Mouse (Mus musculus): ENCODE results near the gene Snap25. TPM values are rescaled to one million over a fixed set of nuclear protein-coding genes. Genes with fewer than 3 reads are reported as not detected.

Gene Snap25
- polyA plus RNA-seq (2015; fragmentation: Nextera tagmentation; extraction: Ambion mirVana), result 134 and 169 TPM in 2 replicates

GRCm38 (mm10) chr2:136713299-136713758 lies at the start of gene Snap25:
Snap25 (plus strand) TSS chr2:136713453.
- Histone ChIP-seq H3K4me2 (ENCODE audit: low read length) (peak within 1 kb of the TSS; percentile 63), H3K27me3 (replicated peaks; ENCODE audit: control insufficient read depth, insufficient read depth, low read length) (no peaks in the 10 kb centered on the region), H3K9me3 (ENCODE audit: control insufficient read depth, low read length) (no peaks in the 10 kb centered on the region), H3K4me1 (replicated peaks; ENCODE audit: control insufficient read depth, insufficient read depth, low read length) (peaks cover 13% of the 10 kb centered on the region; the same call in 1 of the 2 replicates), H3K4me3 (replicated peaks; ENCODE audit: low read length) (peak within 1 kb of the TSS; percentile 79), H3K9ac (replicated peaks; ENCODE audit: low read depth, low read length) (peak within 1 kb of the TSS; percentile 77), H3K27ac (ENCODE audit: low read length) (peak within 1 kb of the TSS; percentile 95), H3K36me3 (ENCODE audit: control insufficient read depth, insufficient read depth) (no peaks in the 10 kb centered on the region)
- peak; percentile 87 for ATAC-seq
- 0% methylated on average over 20 of the region's 20 CpGs for WGBS

- Histone ChIP-seq H3K27ac (ENCODE audit: low read length) (no peak overlapping the region), H3K27me3 (replicated peaks; ENCODE audit: control insufficient read depth, insufficient read depth, low read length) (no peaks in the 10 kb centered on the region), H3K9ac (replicated peaks; ENCODE audit: low read depth, low read length) (no peak overlapping the region), H3K4me1 (replicated peaks; ENCODE audit: control insufficient read depth, insufficient read depth, low read length) (peaks cover 8% of the 10 kb centered on the region), H3K36me3 (ENCODE audit: control insufficient read depth, insufficient read depth) (no peaks in the 10 kb centered on the region), H3K4me3 (replicated peaks; ENCODE audit: low read length) (no peak overlapping the region), H3K9me3 (ENCODE audit: control insufficient read depth, low read length) (no peaks in the 10 kb centered on the region), H3K4me2 (ENCODE audit: low read length) (no peak overlapping the region)
- no peak for ATAC-seq
- 55% methylated on average over 1 of the region's 1 CpGs for WGBS
Measured at GRCm38 (mm10) chr2:136666951-136667350, 46.3 kb upstream of the Snap25 start.

GRCm38 (mm10) chr2:136669183-136669582 lies 44.1 kb upstream of the Snap25 start:
- peak overlapping the region; percentile 24; the same call in 1 of the 2 replicates for H3K27ac ChIP-seq (ENCODE audit: low read length)
- H3K9me3 ChIP-seq (ENCODE audit: control insufficient read depth, low read length), result no peaks in the 10 kb centered on the region
- 73% methylated on average over 3 of the region's 3 CpGs for WGBS
- no peak overlapping the region for H3K4me3 ChIP-seq (replicated peaks; ENCODE audit: low read length)
- peaks cover 8% of the 10 kb centered on the region for H3K4me1 ChIP-seq (replicated peaks; ENCODE audit: control insufficient read depth, insufficient read depth, low read length)
- no peaks in the 10 kb centered on the region for H3K27me3 ChIP-seq (replicated peaks; ENCODE audit: control insufficient read depth, insufficient read depth, low read length)
- H3K4me2 ChIP-seq (ENCODE audit: low read length), result no peak overlapping the region
- ATAC-seq, result no peak
- H3K9ac ChIP-seq (replicated peaks; ENCODE audit: low read depth, low read length), result no peak overlapping the region
- no peaks in the 10 kb centered on the region for H3K36me3 ChIP-seq (ENCODE audit: control insufficient read depth, insufficient read depth)

DNA sequence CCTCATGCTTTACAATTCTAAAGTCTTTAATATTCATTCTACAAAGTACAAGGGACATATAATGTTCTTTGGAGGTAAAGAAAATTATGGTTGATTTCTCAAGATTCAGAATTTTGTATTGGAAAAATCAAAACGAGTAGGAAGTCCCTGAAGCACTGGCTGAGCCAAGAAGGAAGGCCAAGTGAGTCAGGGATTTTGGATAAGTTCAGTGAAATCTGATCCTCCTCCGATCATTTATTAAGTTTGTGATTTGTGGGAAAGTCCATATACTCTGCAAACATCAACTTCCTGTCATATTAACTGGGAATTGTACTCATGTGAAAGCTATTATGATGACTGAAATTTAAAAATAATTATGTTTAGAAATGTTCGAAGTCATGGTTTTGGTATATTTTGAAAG lies 43.6 kb upstream of the Snap25 start:
- H3K27me3 ChIP-seq (replicated peaks; ENCODE audit: control insufficient read depth, insufficient read depth, low read length), result no peaks in the 10 kb centered on the region
- H3K9me3 ChIP-seq (ENCODE audit: control insufficient read depth, low read length), result no peaks in the 10 kb centered on the region
- H3K4me2 ChIP-seq (ENCODE audit: low read length), result no peak overlapping the region
- H3K9ac ChIP-seq (replicated peaks; ENCODE audit: low read depth, low read length), result no peak overlapping the region
- peaks cover 11% of the 10 kb centered on the region for H3K4me1 ChIP-seq (replicated peaks; ENCODE audit: control insufficient read depth, insufficient read depth, low read length)
- H3K4me3 ChIP-seq (replicated peaks; ENCODE audit: low read length), result no peak overlapping the region
- no peaks in the 10 kb centered on the region for H3K36me3 ChIP-seq (ENCODE audit: control insufficient read depth, insufficient read depth)
- ATAC-seq, result no peak
- no peak overlapping the region for H3K27ac ChIP-seq (ENCODE audit: low read length)
- 78% methylated on average over 3 of the region's 3 CpGs for WGBS

DNA sequence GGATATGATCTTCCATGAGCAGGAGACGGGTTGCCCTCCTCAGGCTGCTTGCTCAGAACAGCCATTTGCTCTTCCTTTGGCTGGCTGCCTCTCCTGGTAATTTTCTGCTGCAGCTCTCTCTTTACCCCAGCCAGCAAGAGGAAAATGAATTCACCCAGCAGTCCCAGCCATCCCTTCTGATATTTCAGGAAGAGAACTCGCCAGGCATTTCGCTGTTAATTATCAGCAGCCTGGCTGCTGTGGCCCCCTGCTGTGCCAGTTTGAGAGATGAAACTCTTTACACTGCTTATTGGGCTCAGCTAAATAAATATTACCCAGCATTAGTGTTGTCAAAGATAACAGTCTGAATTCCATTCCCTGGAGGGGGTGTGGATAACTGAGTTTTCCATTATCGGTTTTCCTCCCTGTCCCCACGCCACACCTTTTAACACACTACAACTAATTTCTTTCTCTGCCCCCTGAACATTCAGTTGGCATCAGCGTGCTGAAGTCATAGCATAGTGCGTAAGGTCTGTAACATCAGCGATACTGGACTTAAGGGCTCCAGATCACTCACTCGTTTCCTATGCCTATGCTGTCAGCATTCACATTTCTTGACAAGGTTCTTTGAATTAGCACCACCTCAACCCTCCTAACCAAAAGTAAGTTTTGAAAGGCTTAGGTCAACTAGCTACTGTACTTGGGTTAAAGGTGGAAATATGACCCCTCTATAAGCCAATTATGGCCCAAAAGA lies 42.5 kb upstream of the Snap25 start:
- Histone ChIP-seq H3K4me1 (replicated peaks; ENCODE audit: control insufficient read depth, insufficient read depth, low read length) (peaks cover 11% of the 10 kb centered on the region), H3K36me3 (ENCODE audit: control insufficient read depth, insufficient read depth) (no peaks in the 10 kb centered on the region), H3K9me3 (ENCODE audit: control insufficient read depth, low read length) (no peaks in the 10 kb centered on the region), H3K4me3 (replicated peaks; ENCODE audit: low read length) (no peak overlapping the region), H3K9ac (replicated peaks; ENCODE audit: low read depth, low read length) (no peak overlapping the region), H3K4me2 (ENCODE audit: low read length) (no peak overlapping the region; the same call in 1 of the 2 replicates), H3K27me3 (replicated peaks; ENCODE audit: control insufficient read depth, insufficient read depth, low read length) (no peaks in the 10 kb centered on the region), H3K27ac (ENCODE audit: low read length) (peak overlapping the region; percentile 71)
- peak; percentile 86 for ATAC-seq
- WGBS, result 30% methylated on average over 9 of the region's 9 CpGs

DNA sequence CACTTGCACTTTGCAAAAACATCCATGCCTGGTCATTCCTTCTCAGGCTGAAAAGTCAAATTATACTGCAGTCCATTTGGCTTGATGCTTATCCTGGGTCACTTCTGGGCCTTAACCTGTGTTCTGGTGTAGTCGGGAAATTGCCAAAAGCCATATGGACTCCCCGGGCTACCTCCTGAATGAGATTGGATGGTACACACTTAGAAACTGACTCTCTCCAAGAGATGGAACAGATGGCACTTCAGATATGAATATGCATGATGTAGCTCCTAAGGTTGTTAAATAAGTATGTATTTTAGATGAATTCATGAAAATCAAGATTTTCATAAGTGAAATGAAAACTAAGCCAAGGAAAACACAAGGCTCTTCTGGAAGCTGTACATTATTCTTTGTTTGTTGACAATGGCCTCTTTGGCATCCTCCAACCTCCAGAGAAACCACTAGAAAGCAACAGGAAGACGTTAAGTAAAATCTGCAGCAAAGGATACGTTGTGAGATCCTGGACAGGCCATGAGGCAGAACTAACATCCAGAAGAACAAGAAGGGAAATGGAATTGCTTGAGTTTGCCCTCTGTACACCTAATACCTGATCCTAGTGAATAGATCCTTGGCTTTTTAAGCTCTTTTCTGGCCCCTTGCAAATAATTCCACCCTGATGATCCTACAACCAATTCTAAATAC lies 39.0 kb upstream of the Snap25 start:
- Histone ChIP-seq H3K4me3 (replicated peaks; ENCODE audit: low read length) (no peak overlapping the region), H3K4me1 (replicated peaks; ENCODE audit: control insufficient read depth, insufficient read depth, low read length) (peaks cover 20% of the 10 kb centered on the region), H3K27ac (ENCODE audit: low read length) (peak overlapping the region; percentile 75), H3K9me3 (ENCODE audit: control insufficient read depth, low read length) (no peaks in the 10 kb centered on the region), H3K9ac (replicated peaks; ENCODE audit: low read depth, low read length) (no peak overlapping the region), H3K27me3 (replicated peaks; ENCODE audit: control insufficient read depth, insufficient read depth, low read length) (no peaks in the 10 kb centered on the region), H3K4me2 (ENCODE audit: low read length) (no peak overlapping the region), H3K36me3 (ENCODE audit: control insufficient read depth, insufficient read depth) (no peaks in the 10 kb centered on the region)
- ATAC-seq, result peak; percentile 48; the same call in 1 of the 2 replicates
- WGBS, result 53% methylated on average over 4 of the region's 4 CpGs

DNA sequence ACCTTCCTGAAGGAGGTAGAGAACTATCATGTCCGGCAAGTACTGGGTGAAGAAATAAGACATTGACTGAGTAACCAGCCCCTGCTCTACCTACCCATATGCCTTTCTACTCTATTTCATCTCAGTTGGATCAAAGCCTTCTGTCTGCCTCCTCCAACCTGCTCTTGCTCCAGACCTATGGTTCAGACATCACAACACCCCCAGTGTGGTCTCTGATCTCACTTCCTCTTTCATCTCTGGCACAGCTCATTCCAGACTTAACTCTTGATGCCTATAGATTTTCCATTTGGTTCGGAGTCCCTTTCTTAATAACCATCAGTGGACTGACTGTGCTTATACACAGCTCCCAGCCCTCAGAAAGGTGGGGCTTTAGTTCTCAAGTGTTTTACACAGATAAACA lies 37.1 kb upstream of the Snap25 start:
- no peak overlapping the region for H3K9ac ChIP-seq (replicated peaks; ENCODE audit: low read depth, low read length)
- no peaks in the 10 kb centered on the region for H3K9me3 ChIP-seq (ENCODE audit: control insufficient read depth, low read length)
- no peak overlapping the region for H3K4me2 ChIP-seq (ENCODE audit: low read length)
- 86% methylated on average over 2 of the region's 2 CpGs for WGBS
- peaks cover 24% of the 10 kb centered on the region for H3K4me1 ChIP-seq (replicated peaks; ENCODE audit: control insufficient read depth, insufficient read depth, low read length)
- no peaks in the 10 kb centered on the region for H3K36me3 ChIP-seq (ENCODE audit: control insufficient read depth, insufficient read depth)
- no peak for ATAC-seq
- no peak overlapping the region for H3K4me3 ChIP-seq (replicated peaks; ENCODE audit: low read length)
- no peak overlapping the region for H3K27ac ChIP-seq (ENCODE audit: low read length)
- H3K27me3 ChIP-seq (replicated peaks; ENCODE audit: control insufficient read depth, insufficient read depth, low read length), result no peaks in the 10 kb centered on the region

DNA sequence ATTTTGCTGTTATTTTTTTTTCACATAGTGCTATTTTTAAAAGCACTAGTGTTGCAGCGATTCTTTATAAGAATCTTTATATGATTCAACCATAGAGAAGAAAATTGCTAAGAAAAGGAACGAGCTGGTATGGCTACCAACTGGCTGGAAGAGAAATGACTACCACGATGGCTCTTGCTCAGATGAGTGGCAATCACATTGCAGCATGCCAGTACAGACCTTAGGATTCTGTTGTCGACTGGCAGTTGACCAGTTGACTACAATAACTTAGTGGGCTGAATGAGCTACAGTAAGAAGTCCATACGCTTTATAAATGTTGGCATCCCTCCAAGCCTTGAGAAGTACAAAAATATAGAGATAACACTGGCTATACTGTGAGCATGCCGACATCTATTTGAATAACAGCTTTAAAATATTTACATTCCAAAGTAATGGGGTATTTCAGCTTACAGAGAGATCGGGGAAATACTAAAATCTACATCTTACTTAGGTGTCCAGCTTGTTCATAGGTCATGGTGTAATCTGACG lies 36.3 kb upstream of the Snap25 start:
- Histone ChIP-seq H3K4me3 (replicated peaks; ENCODE audit: low read length) (no peak overlapping the region), H3K4me1 (replicated peaks; ENCODE audit: control insufficient read depth, insufficient read depth, low read length) (peaks cover 24% of the 10 kb centered on the region), H3K36me3 (ENCODE audit: control insufficient read depth, insufficient read depth) (no peaks in the 10 kb centered on the region), H3K9me3 (ENCODE audit: control insufficient read depth, low read length) (no peaks in the 10 kb centered on the region), H3K27ac (ENCODE audit: low read length) (no peak overlapping the region), H3K4me2 (ENCODE audit: low read length) (no peak overlapping the region), H3K27me3 (replicated peaks; ENCODE audit: control insufficient read depth, insufficient read depth, low read length) (no peaks in the 10 kb centered on the region), H3K9ac (replicated peaks; ENCODE audit: low read depth, low read length) (no peak overlapping the region)
- ATAC-seq, result no peak
- WGBS, result 67% methylated on average over 8 of the region's 8 CpGs
